Mouse (Mus musculus) mature B cell (primary cell): Measurements from ENCODE around the gene Fbln1.

Experiments
- in situ Hi-C: fragments of 300-500 bp; cut with MboI; formaldehyde crosslinking; loops from 2 replicates; pipeline ENCODE4 v1.14.3; 2019

The Fbln1 gene

GRCm38 (mm10) chr15:85335671-85336300 is 130.0 kb downstream of the Fbln1 start, which contains the start of gene Atxn10:
Gene Atxn10 (plus strand): TSS chr15:85336245.
- in situ Hi-C loops = no loop called here
